27 mouse cellular contexts compared by ENCODE assay signal in genomic region chr12:80948202-80948601, GRCm38 (mm10). TPM values are rescaled to one million over a fixed set of nuclear protein-coding genes. Genes with fewer than 3 reads are reported as not detected.
DNase-seq lines count a peak whose midpoint lies in the region; ATAC-seq and TF ChIP-seq lines count a peak whose summit lies in the region.
"Had no signal": no experiment of that assay in that cellular context is flagged by ENCODE, and none has a peak within 500 bp of the region (broad histone marks: within the 10 kb centered on the region; RNA-seq: fewer than 3 reads in every experiment).

No protein-coding gene starts in this region.

- no peak for TF ChIP-seq POLR2A in myocyte (IDR thresholded peaks at IDR 0.05; ENCODE audit: insufficient read length, low read depth)

- WGBS in midbrain, embryonic 11.5 days, result 96% methylated on average over 18 of the region's 18 CpGs
- WGBS in midbrain, embryonic 13.5 days, result 95% methylated on average over 18 of the region's 18 CpGs

- H3K79me2 ChIP-seq in myocyte (ENCODE audit: control insufficient read depth, insufficient read depth), result peaks cover 65% of the 10 kb centered on the region

- no peaks in the 10 kb centered on the region for H3K27me3 ChIP-seq in midbrain, embryonic 11.5 days (ENCODE audit: control insufficient read depth, insufficient read depth, low read length)
- no peaks in the 10 kb centered on the region for H3K27me3 ChIP-seq in midbrain, embryonic 13.5 days
- no peaks in the 10 kb centered on the region for H3K27me3 ChIP-seq in myocyte (ENCODE audit: control insufficient read depth, insufficient read depth, insufficient read length)
- H3K27me3 ChIP-seq: forebrain, embryonic 15.5 days; hindbrain, embryonic 12.5 days had no signal

- no peaks in the 10 kb centered on the region for H3K9me3 ChIP-seq in midbrain, embryonic 11.5 days (ENCODE audit: control insufficient read depth, low read length)
- no peaks in the 10 kb centered on the region for H3K9me3 ChIP-seq in midbrain, embryonic 13.5 days
- H3K9me3 ChIP-seq: forebrain, embryonic 15.5 days; hindbrain, embryonic 12.5 days; limb, embryonic 10.5 days had no signal

- no peak overlapping the region for H3ac ChIP-seq in myocyte (ENCODE audit: control insufficient read depth, insufficient read length)

- peaks cover 4% of the 10 kb centered on the region; the same call in 1 of the 2 replicates for H3K4me1 ChIP-seq in midbrain, embryonic 11.5 days (ENCODE audit: control insufficient read depth, insufficient read depth, low read length)
- H3K4me1 ChIP-seq in midbrain, embryonic 13.5 days (replicated peaks), result peaks cover 22% of the 10 kb centered on the region
- H3K4me1 ChIP-seq: limb, embryonic 10.5 days had no signal

- H3K36me3 ChIP-seq in midbrain, embryonic 11.5 days (ENCODE audit: control insufficient read depth, insufficient read depth, low read length), result peaks cover 15% of the 10 kb centered on the region
- H3K36me3 ChIP-seq in midbrain, embryonic 13.5 days, result peaks cover 44% of the 10 kb centered on the region
- H3K36me3 ChIP-seq in myocyte (ENCODE audit: control insufficient read depth, insufficient read depth), result peaks cover 63% of the 10 kb centered on the region

- H3K9ac ChIP-seq in midbrain, embryonic 11.5 days (ENCODE audit: low read length), result no peak overlapping the region
- no peak overlapping the region for H3K9ac ChIP-seq in midbrain, embryonic 13.5 days (replicated peaks)
- H3K9ac ChIP-seq: forebrain, embryonic 15.5 days; hindbrain, embryonic 12.5 days had no signal

- no peak overlapping the region for H3K4me2 ChIP-seq in midbrain, embryonic 11.5 days
- no peak overlapping the region for H3K4me2 ChIP-seq in midbrain, embryonic 13.5 days (replicated peaks)
- H3K4me2 ChIP-seq in myocyte (ENCODE audit: low read depth), result peak overlapping the region; percentile 5
- H3K4me2 ChIP-seq: forebrain, embryonic 15.5 days; hindbrain, embryonic 12.5 days had no signal

- H3K27ac ChIP-seq in midbrain, embryonic 11.5 days (ENCODE audit: low read depth, low read length), result no peak overlapping the region
- no peak overlapping the region for H3K27ac ChIP-seq in midbrain, embryonic 13.5 days
- H3K27ac ChIP-seq: forebrain, embryonic 15.5 days; hindbrain, embryonic 12.5 days; limb, embryonic 10.5 days; stomach, postnatal 0 days had no signal

- H3K4me3 ChIP-seq in midbrain, embryonic 11.5 days (ENCODE audit: low read depth, low read length), result no peak overlapping the region
- no peak overlapping the region for H3K4me3 ChIP-seq in midbrain, embryonic 13.5 days (replicated peaks)
- H3K4me3 ChIP-seq in myocyte, result no peak overlapping the region
- H3K4me3 ChIP-seq: forebrain, embryonic 15.5 days; hindbrain, embryonic 12.5 days; limb, embryonic 10.5 days had no signal

- peak; percentile 30 for DNase-seq in CD4-positive, CD25-positive, alpha-beta regulatory T cell, adult 2 months (ENCODE audit: low read depth, low spot score)
- DNase-seq in midbrain, embryonic 11.5 days (ENCODE audit: low spot score, missing footprints), result peak; percentile 73
- DNase-seq in induced T-regulatory cell, adult 2 months (ENCODE audit: low read depth), result peak; percentile 29
- no peak for DNase-seq in heart, adult 8-10 months (ENCODE audit: low spot score)
- no peak for DNase-seq in lung, postnatal 36 days
- DNase-seq: adrenal gland, postnatal 25 days; cerebellum, adult 8-10 months; gastrocnemius, postnatal 14 days; heart, adult 18-20 months; kidney, adult 2 months; kidney, postnatal 10 days; lung, adult 18-20 months; lung, postnatal 10 days; right cerebral cortex, postnatal 14 days had no signal

- no peak for ATAC-seq in CD4-positive, CD25-positive, alpha-beta regulatory T cell, adult 4 months
- ATAC-seq in midbrain, embryonic 11.5 days (ENCODE audit: low FRiP score), result no peak
- ATAC-seq in midbrain, embryonic 13.5 days, result no peak
- ATAC-seq: forebrain, embryonic 15.5 days; midbrain, embryonic 16.5 days had no signal

TF ChIP-seq in myocyte, 11 proteins besides CTCF, POLR2A, EP300 and RAD21:
- TF ChIP-seq E2F4 (IDR thresholded peaks at IDR 0.05; ENCODE audit: insufficient read depth) (no peak), REST (IDR thresholded peaks at IDR 0.05; ENCODE audit: insufficient read depth, insufficient read length) (no peak), TCF3 (IDR thresholded peaks at IDR 0.05; ENCODE audit: insufficient read length, low read depth) (no peak), MYOD1 (IDR thresholded peaks at IDR 0.05; ENCODE audit: control insufficient read depth in 1 of 3, insufficient read length in 2 of 3, low read depth in 2 of 3) (no peak), TCF12 (IDR thresholded peaks at IDR 0.05; ENCODE audit: insufficient read depth, poor library complexity, severe bottlenecking) (no peak), POLR2AphosphoS2 (IDR thresholded peaks at IDR 0.05; ENCODE audit: insufficient read length, low read depth) (no peak)

RNA-seq across cellular contexts. Expression of gene Srsf5, which starts 2.9 kb away (rescaled TPM):
- polyA plus RNA-seq in CD4-positive, CD25-positive, alpha-beta regulatory T cell, adult 4 months (2017; shearing (Covaris generic)), result 100 to 1,000 TPM; 520 to 757 TPM
- 444 and 504 TPM in 2 replicates for polyA plus RNA-seq in midbrain, embryonic 11.5 days (2014; fragmentation: Nextera tagmentation; extraction: Ambion mirVana)
- 506 and 554 TPM in 2 replicates for polyA plus RNA-seq in midbrain, embryonic 13.5 days (2015; fragmentation: Nextera tagmentation; extraction: Ambion mirVana)
- 123 TPM for polyA plus RNA-seq in myocyte (2012; fragmentation: generic; extraction: Trizol)
- total RNA-seq in heart, adult 8-10 months (2022), result 100 to 1,000 TPM in 2 of 4 experiments, 10 to 100 TPM in 2; 63.1 to 209 (median 139) TPM

RNA-seq across cellular contexts. Expression of gene Slc10a1, which starts 20.3 kb away (rescaled TPM):
- 1 to 10 TPM; 1.2 TPM for polyA plus RNA-seq in CD4-positive, CD25-positive, alpha-beta regulatory T cell, adult 4 months (2017; shearing (Covaris generic))
- 0.26 and 0.44 TPM in 2 replicates for polyA plus RNA-seq in midbrain, embryonic 11.5 days (2014; fragmentation: Nextera tagmentation; extraction: Ambion mirVana)
- 0.62 and 0.79 TPM in 2 replicates for polyA plus RNA-seq in midbrain, embryonic 13.5 days (2015; fragmentation: Nextera tagmentation; extraction: Ambion mirVana)
- polyA plus RNA-seq in myocyte (2012; fragmentation: generic; extraction: Trizol), result 0.02 TPM
- not detected for total RNA-seq in heart, adult 8-10 months (2022)
- total RNA-seq: adrenal gland, postnatal 25 days; gastrocnemius, postnatal 14 days; heart, adult 18-20 months; heart, postnatal 25 days; layer of hippocampus, postnatal 10 days; left cerebral cortex, adult 8-10 months; megakaryocyte-erythroid progenitor cell, adult 5-6 weeks had no signal
- polyA plus RNA-seq: brain, embryonic 14.5 days had no signal

Comparison
In these comparisons a context has a peak if more than half of its experiments do, and no peak if none do; other contexts are left out.
1. DNase-seq: peak in CD4-positive, CD25-positive, alpha-beta regulatory T cell, adult 2 months (single experiment), midbrain, embryonic 11.5 days (single experiment) and induced T-regulatory cell, adult 2 months (single experiment); none in heart, adult 8-10 months (single experiment) and lung, postnatal 36 days (single experiment).